Mouse (Mus musculus) kidney, embryonic 15.5 days (tissue): ENCODE measurements around the gene Olfr279. TPM values are rescaled to one million over a fixed set of nuclear protein-coding genes. Genes with fewer than 3 reads are reported as not detected.

Experiments used
- ATAC-seq: fragments of 200-750 bp; cut with Nextera tagmentation; replicated peaks from 2 replicates; pipeline ENCODE4 v1.8.0; 2017; ENCODE audit warnings: moderate TSS enrichment; ENCODE audit not compliant: low FRiP score
- H3K27ac ChIP-seq: fragments of 300-500 bp; sonication (generic); 2 replicates; pipeline ENCODE4 v1.5.1; 2015; ENCODE audit warnings: mild to moderate bottlenecking, inconsistent platforms
- H3K27me3 ChIP-seq: fragments of 300-500 bp; sonication (generic); 2 replicates; pipeline ENCODE4 v1.6.1; 2015; ENCODE audit warnings: inconsistent platforms
- H3K36me3 ChIP-seq: fragments of 300-500 bp; sonication (generic); 2 replicates; pipeline ENCODE4 v1.6.1; 2015; ENCODE audit warnings: inconsistent platforms
- H3K4me1 ChIP-seq: fragments of 300-500 bp; sonication (generic); 2 replicates; pipeline ENCODE4 v1.6.1; 2015; ENCODE audit warnings: inconsistent platforms
- H3K4me2 ChIP-seq: fragments of 300-500 bp; sonication (generic); 2 replicates; pipeline ENCODE4 v1.6.1; 2015; ENCODE audit warnings: moderate library complexity, mild to moderate bottlenecking, inconsistent platforms
- H3K4me3 ChIP-seq: fragments of 300-500 bp; sonication (generic); replicated peaks from 2 replicates; pipeline ENCODE4 v1.5.1; 2015; ENCODE audit warnings: mild to moderate bottlenecking, inconsistent platforms
- H3K9ac ChIP-seq: fragments of 300-500 bp; sonication (generic); 2 replicates; pipeline ENCODE4 v1.6.1; 2015; ENCODE audit warnings: mild to moderate bottlenecking, inconsistent platforms
- H3K9me3 ChIP-seq: fragments of 300-500 bp; sonication (generic); replicated peaks from 2 replicates; pipeline ENCODE4 v1.6.1; 2016; ENCODE audit warnings: inconsistent platforms
- WGBS: fragments of 180-500 bp; shearing (Covaris S2); methylation state at CpG from one replicate; pipeline ENCODE4 v1.1.7; 2015; ENCODE audit warnings: mixed read lengths; 5-methylcytosine and 5-hydroxymethylcytosine counted together
- microRNA-seq: library from miRNA; unstranded; fragments of <30 nt; microRNA quantifications from one replicate; pipeline ENCODE4, GENCODE M21; 2016
- polyA plus RNA-seq: library from polyadenylated mRNA; unstranded; fragments of >200 nt; fragmentation: Nextera tagmentation; extraction: Ambion mirVana; gene quantifications from 2 replicates; pipeline ENCODE4 v1.2.1, GENCODE M21; 2015

Gene Olfr279
- polyA plus RNA-seq, 1 experiment from 2014 or later: not detected

- WGBS: under 1% methylated on average over 69 of the region's 70 CpGs
- peak within 1 kb of the TSS; percentile 100 for H3K27ac ChIP-seq
- ATAC-seq: peak; percentile 100
- H3K4me3 ChIP-seq: peak within 1 kb of the TSS; percentile 89
- no peaks in the 10 kb centered on the region for H3K9me3 ChIP-seq
- peak within 1 kb of the TSS; percentile 90 for H3K9ac ChIP-seq
- H3K4me1 ChIP-seq: peaks cover 14% of the 10 kb centered on the region
- H3K27me3 ChIP-seq: no peaks in the 10 kb centered on the region
- H3K4me2 ChIP-seq: peak within 1 kb of the TSS; percentile 82
- H3K36me3 ChIP-seq: peaks cover 40% of the 10 kb centered on the region
These were observed 41.9 kb downstream of the Olfr279 start, which contains the start of gene Kansl2 for GRCm38 (mm10) chr15:98533881-98534627. Gene Kansl2 (minus strand): TSS chr15:98534264.

- ATAC-seq: no peak
- H3K4me2 ChIP-seq: no peak overlapping the region
- no peaks in the 10 kb centered on the region for H3K27me3 ChIP-seq
- H3K9ac ChIP-seq: no peak overlapping the region
- WGBS: 87% methylated on average over 4 of the region's 4 CpGs
- H3K9me3 ChIP-seq: no peaks in the 10 kb centered on the region
- H3K4me3 ChIP-seq: no peak overlapping the region
- H3K4me1 ChIP-seq: peaks cover 14% of the 10 kb centered on the region
- no peak overlapping the region for H3K27ac ChIP-seq
- peaks cover 39% of the 10 kb centered on the region for H3K36me3 ChIP-seq
These were observed 43.7 kb downstream of the Olfr279 start for GRCm38 (mm10) chr15:98535921-98536320.

DNA sequence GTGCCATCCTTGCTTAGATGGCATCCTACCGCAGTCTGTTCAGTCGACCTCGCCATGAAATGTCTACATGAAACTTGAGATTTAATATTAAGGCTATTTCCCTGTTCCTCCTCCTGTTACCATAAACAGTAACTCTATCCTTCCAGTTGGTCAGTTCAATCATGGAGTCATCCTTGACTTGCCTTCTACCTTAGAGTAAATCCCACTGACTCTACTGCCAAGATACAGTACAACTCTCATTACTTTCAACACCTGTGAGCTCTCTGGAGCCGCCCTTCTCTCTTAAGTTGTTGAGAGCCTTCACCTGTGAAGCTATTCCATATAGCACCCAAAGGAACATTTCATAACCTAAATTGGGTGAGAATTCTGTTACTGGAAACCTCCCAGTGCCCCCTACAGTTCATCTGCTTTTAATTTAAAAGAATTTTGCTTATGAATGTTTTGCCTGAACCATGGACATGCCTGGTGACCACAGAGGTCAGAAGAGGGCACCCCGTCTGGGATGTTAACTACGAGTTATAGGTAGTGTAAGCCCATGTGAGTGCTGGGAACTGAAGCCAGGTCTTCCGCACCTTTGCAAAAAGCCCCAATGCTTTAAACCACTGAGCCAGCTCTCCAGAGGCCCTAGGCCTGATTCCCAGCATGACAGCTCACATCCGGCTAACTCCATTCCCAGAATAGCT, 44.8 kb downstream of the Olfr279 start:
- H3K9me3 ChIP-seq: no peaks in the 10 kb centered on the region
- H3K9ac ChIP-seq: no peak overlapping the region
- no peaks in the 10 kb centered on the region for H3K27me3 ChIP-seq
- no peak for ATAC-seq
- no peak overlapping the region for H3K27ac ChIP-seq
- H3K36me3 ChIP-seq: peaks cover 39% of the 10 kb centered on the region
- H3K4me1 ChIP-seq: peaks cover 9% of the 10 kb centered on the region
- 78% methylated on average over 8 of the region's 8 CpGs for WGBS
- no peak overlapping the region for H3K4me3 ChIP-seq
- H3K4me2 ChIP-seq: no peak overlapping the region

DNA sequence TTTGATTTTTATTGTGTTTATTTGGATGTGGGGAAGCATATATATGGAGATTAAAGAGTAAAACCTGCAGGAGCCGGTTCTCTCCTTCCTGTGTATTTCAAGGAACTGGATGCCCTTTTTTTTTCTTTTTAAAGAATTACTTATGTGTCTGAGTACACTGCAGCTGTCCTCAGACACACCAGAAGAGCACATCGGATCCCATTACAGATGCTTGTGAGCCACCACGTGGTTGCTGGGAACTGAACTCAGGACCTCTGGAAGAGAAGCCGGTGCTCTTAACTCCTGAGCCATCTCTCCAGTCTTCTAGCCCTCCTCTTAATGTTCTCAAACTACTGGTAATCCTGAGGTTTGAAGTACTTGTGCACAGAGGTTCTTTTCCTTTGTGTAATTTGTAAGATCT, 45.7 kb downstream of the Olfr279 start:
- H3K36me3 ChIP-seq: peaks cover 47% of the 10 kb centered on the region
- H3K4me3 ChIP-seq: no peak overlapping the region
- no peak overlapping the region for H3K9ac ChIP-seq
- 67% methylated on average over 4 of the region's 4 CpGs for WGBS
- H3K27ac ChIP-seq: peak overlapping the region; percentile 22; the same call in 1 of the 2 replicates
- H3K4me1 ChIP-seq: peaks cover under 1% of the 10 kb centered on the region; the same call in 1 of the 2 replicates
- H3K4me2 ChIP-seq: no peak overlapping the region
- ATAC-seq: no peak
- H3K27me3 ChIP-seq: no peaks in the 10 kb centered on the region
- H3K9me3 ChIP-seq: no peaks in the 10 kb centered on the region

DNA sequence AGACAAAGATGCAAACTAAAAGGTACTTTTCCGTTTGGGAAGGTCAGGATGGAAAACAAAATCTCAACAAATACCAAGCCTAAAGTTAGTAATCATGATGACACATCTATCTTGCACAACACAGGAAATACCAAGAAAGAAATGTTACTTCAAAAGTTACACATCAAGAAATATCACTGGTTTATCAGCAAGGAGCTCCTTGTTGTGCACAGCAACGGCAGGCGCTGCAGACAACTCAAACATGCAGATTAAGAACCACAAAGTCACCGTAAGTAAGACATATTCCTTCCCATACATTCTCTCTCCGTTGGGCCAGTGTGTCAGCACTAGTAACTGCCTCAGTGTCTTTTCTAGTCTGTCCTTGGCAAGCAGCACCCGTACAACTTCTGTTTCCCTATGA, 48.9 kb downstream of the Olfr279 start:
- H3K4me2 ChIP-seq: no peak overlapping the region
- H3K27me3 ChIP-seq: no peaks in the 10 kb centered on the region
- H3K4me3 ChIP-seq: no peak overlapping the region
- H3K4me1 ChIP-seq: no peaks in the 10 kb centered on the region
- WGBS: 86% methylated on average over 6 of the region's 6 CpGs
- ATAC-seq: no peak
- H3K27ac ChIP-seq: no peak overlapping the region
- H3K36me3 ChIP-seq: peaks cover 78% of the 10 kb centered on the region
- H3K9me3 ChIP-seq: no peaks in the 10 kb centered on the region
- H3K9ac ChIP-seq: no peak overlapping the region

- Histone ChIP-seq H3K4me2 (no peak overlapping the region), H3K9ac (no peak overlapping the region), H3K9me3 (no peaks in the 10 kb centered on the region), H3K27ac (no peak overlapping the region), H3K36me3 (peaks cover 93% of the 10 kb centered on the region), H3K27me3 (no peaks in the 10 kb centered on the region), H3K4me1 (no peaks in the 10 kb centered on the region), H3K4me3 (no peak overlapping the region)
- ATAC-seq: no peak
- 58% methylated on average over 4 of the region's 4 CpGs for WGBS
These were observed 51.1 kb downstream of the Olfr279 start for GRCm38 (mm10) chr15:98543341-98543740.

DNA sequence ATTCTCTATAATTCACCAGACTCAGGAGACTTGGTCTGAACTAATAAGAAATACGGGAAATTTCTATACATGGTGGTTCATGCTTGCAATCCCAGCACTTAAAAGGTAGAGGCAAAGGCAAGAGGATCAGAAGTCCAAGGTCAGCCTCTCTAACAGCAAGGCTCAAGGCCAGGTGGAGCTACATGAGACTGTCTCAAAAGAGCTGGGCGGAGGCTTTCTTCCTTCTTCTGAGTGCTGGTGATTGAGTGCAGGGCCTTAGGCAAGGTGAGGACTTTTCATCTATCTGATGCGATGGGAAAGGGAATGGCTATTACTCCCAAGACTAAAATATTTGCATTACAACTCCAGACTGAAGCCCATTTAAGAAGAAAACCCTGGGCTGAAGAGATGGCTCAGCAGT, 52.9 kb downstream of the Olfr279 start:
- no peak overlapping the region for H3K27ac ChIP-seq
- H3K9me3 ChIP-seq: no peaks in the 10 kb centered on the region
- H3K4me3 ChIP-seq: no peak overlapping the region
- H3K4me2 ChIP-seq: no peak overlapping the region
- no peak overlapping the region for H3K9ac ChIP-seq
- 93% methylated on average over 3 of the region's 3 CpGs for WGBS
- H3K27me3 ChIP-seq: no peaks in the 10 kb centered on the region
- H3K4me1 ChIP-seq: no peaks in the 10 kb centered on the region
- no peak for ATAC-seq
- H3K36me3 ChIP-seq: peaks cover 95% of the 10 kb centered on the region

GRCm38 (mm10) chr15:98546843-98547242, 54.6 kb downstream of the Olfr279 start:
- H3K4me2 ChIP-seq: no peak overlapping the region
- 92% methylated on average over 5 of the region's 5 CpGs for WGBS
- no peak overlapping the region for H3K9ac ChIP-seq
- peaks cover 95% of the 10 kb centered on the region for H3K36me3 ChIP-seq
- ATAC-seq: no peak
- H3K27ac ChIP-seq: no peak overlapping the region
- H3K4me3 ChIP-seq: no peak overlapping the region
- H3K9me3 ChIP-seq: no peaks in the 10 kb centered on the region
- H3K27me3 ChIP-seq: no peaks in the 10 kb centered on the region
- H3K4me1 ChIP-seq: no peaks in the 10 kb centered on the region

Small RNA genes lying within 50 kb of the gene (microRNA-seq; reads per million reads assigned to microRNA genes)
- gene Mir1291: not detected

Other genes starting within 250 kb of the Olfr279 start
- not detected in 2 replicates for gene H1fnt, start 235.1 kb upstream of the Olfr279 start, polyA plus RNA-seq
- 1.6 and 1.7 TPM in 2 replicates for gene Zfp641, start 196.2 kb upstream of the Olfr279 start, polyA plus RNA-seq
- gene Olfr285, start 175.0 kb upstream of the Olfr279 start, polyA plus RNA-seq: not detected in 2 replicates
- not detected in 2 replicates for gene Olfr284, start 151.4 kb upstream of the Olfr279 start, polyA plus RNA-seq
- not detected in 2 replicates for gene Olfr283, start 111.5 kb upstream of the Olfr279 start, polyA plus RNA-seq
- gene Olfr282, start 61.2 kb upstream of the Olfr279 start, polyA plus RNA-seq: not detected in 2 replicates
- gene Olfr281, start 39.8 kb upstream of the Olfr279 start, polyA plus RNA-seq: not detected in 2 replicates
- not detected in 2 replicates for gene OR5BS1P, start 22.5 kb upstream of the Olfr279 start, polyA plus RNA-seq
- 0.22 TPM in 1 of 2 replicates, not detected in the other for gene Lalba, start 9.7 kb upstream of the Olfr279 start, polyA plus RNA-seq
- 115 and 121 TPM in 2 replicates for gene Kansl2, start 41.9 kb downstream of the Olfr279 start, polyA plus RNA-seq
- 61.0 and 66.4 TPM in 2 replicates for gene Ccnt1, start 78.5 kb downstream of the Olfr279 start, polyA plus RNA-seq
- 0.76 TPM in 1 of 2 replicates, not detected in the other for gene 4930415O20Rik, start 78.6 kb downstream of the Olfr279 start, polyA plus RNA-seq
- gene Adcy6, start 117.7 kb downstream of the Olfr279 start, polyA plus RNA-seq: 23.6 and 25.4 TPM in 2 replicates
- 29.8 and 36.6 TPM in 2 replicates for gene Cacnb3, start 138.4 kb downstream of the Olfr279 start, polyA plus RNA-seq
- gene Ddx23, start 170.5 kb downstream of the Olfr279 start, polyA plus RNA-seq: 23.1 and 23.7 TPM in 2 replicates
- gene Rnd1, start 185.1 kb downstream of the Olfr279 start, polyA plus RNA-seq: 0.62 and 0.99 TPM in 2 replicates
- 0.73 and 1.1 TPM in 2 replicates for gene Ccdc65, start 215.8 kb downstream of the Olfr279 start, polyA plus RNA-seq
- 40.3 and 40.5 TPM in 2 replicates for gene Fkbp11, start 235.8 kb downstream of the Olfr279 start, polyA plus RNA-seq